Mouse (Mus musculus) urinary bladder, postnatal 10 days (tissue): ENCODE results near the gene Rasa3.

Experiments used
- DNase-seq: peaks from one replicate; pipeline ENCODE4 v3.0.0; 2022; ENCODE audit warnings: low spot score

The Rasa3 gene

GRCm38 (mm10) chr8:13649154-13649515 is 28.3 kb downstream of the Rasa3 start:
- no peak for DNase-seq

GRCm38 (mm10) chr8:13648377-13649153 is 28.8 kb downstream of the Rasa3 start:
- DNase-seq: no peak

GRCm38 (mm10) chr8:13647591-13647990 is 29.8 kb downstream of the Rasa3 start:
- no peak for DNase-seq

GRCm38 (mm10) chr8:13644932-13645676 is 32.3 kb downstream of the Rasa3 start:
- DNase-seq: no peak

GRCm38 (mm10) chr8:13644155-13644554 is 33.2 kb downstream of the Rasa3 start:
- DNase-seq: peak; percentile 47

- no peak for DNase-seq
Observed at GRCm38 (mm10) chr8:13642659-13643181, 34.7 kb downstream of the Rasa3 start.

- no peak for DNase-seq
Observed at GRCm38 (mm10) chr8:13641206-13641605, 36.2 kb downstream of the Rasa3 start.

GRCm38 (mm10) chr8:13640452-13640883 is 36.9 kb downstream of the Rasa3 start:
- DNase-seq: no peak

GRCm38 (mm10) chr8:13633107-13633506 is 44.3 kb downstream of the Rasa3 start:
- no peak for DNase-seq

GRCm38 (mm10) chr8:13632309-13632708 is 45.1 kb downstream of the Rasa3 start:
- no peak for DNase-seq

GRCm38 (mm10) chr8:13630754-13631153 is 46.6 kb downstream of the Rasa3 start:
- no peak for DNase-seq

- DNase-seq: no peak
Observed at GRCm38 (mm10) chr8:13630171-13630570, 47.2 kb downstream of the Rasa3 start.

GRCm38 (mm10) chr8:13629351-13630090 is 47.9 kb downstream of the Rasa3 start:
- DNase-seq: no peak

- no peak for DNase-seq
Observed at GRCm38 (mm10) chr8:13628067-13628466, 49.3 kb downstream of the Rasa3 start.

GRCm38 (mm10) chr8:13627591-13627990 is 49.8 kb downstream of the Rasa3 start:
- no peak for DNase-seq

GRCm38 (mm10) chr8:13626114-13626513 is 51.3 kb downstream of the Rasa3 start:
- DNase-seq: no peak

- no peak for DNase-seq
Observed at GRCm38 (mm10) chr8:13625281-13625970, 52.0 kb downstream of the Rasa3 start.

- DNase-seq: no peak
Observed at GRCm38 (mm10) chr8:13624863-13625262, 52.5 kb downstream of the Rasa3 start.

GRCm38 (mm10) chr8:13623911-13624421 is 53.4 kb downstream of the Rasa3 start:
- no peak for DNase-seq

GRCm38 (mm10) chr8:13623038-13623750 is 54.2 kb downstream of the Rasa3 start:
- DNase-seq: no peak
